Mouse (Mus musculus) heart, postnatal 4 days (tissue): ENCODE results near the gene Pigo. TPM values are rescaled to one million over a fixed set of nuclear protein-coding genes. Genes with fewer than 3 reads are reported as not detected.
A peak's percentile ranks its signal among the peaks of the same experiment; 100 is the strongest.

Source experiments
- DNase-seq: peaks from one replicate; pipeline ENCODE4 v3.0.0; 2021
- total RNA-seq, 2 experiments: library from RNA; stranded (reverse); gene quantifications; 2 replicates each; pipeline ENCODE4 v1.2.3; 2021

The Pigo gene
- total RNA-seq, 2 experiments from 2014 or later: 24.7 to 24.9 TPM

DNA sequence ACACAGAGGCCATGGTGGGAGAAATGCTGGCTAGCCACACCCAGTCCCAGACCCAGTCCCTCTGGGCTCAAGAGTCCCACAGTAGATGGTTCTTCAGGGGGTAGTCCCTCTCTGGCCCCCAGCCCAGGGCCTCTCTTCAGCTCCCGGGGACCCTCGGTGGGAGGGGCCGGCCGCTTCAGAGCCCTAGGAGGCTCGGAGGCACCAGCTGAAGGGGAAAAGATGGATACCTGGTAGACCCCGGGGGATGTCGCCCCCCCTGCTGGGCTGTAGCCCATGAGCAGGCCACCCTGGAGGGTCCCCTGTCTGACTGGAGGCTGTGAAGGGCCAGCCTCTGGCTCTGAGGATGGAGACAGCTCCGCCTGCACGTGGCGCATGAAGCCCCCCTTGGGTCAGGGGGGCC is 10.7 kb upstream of the Pigo start:
- no peak for DNase-seq

DNA sequence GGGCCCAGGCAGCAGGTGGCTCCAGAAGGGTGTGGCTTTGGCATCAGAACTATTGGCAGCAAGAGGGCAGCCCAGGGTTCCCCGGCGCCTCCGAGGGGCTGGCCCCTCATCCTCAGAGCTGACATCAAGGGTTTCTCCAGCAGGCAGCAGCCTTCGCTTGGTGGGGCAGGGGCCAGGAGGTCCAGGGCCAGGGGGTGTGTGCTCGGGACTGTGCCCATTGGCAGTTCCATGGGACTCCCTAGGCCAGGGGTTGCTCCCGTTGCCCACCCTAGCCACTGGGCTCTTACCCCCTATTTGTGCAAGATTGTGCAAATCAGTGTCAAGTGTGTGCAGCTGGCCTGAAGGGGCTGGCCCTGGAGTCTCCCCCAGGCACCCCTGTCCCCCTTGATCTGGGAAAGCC is 10.2 kb upstream of the Pigo start:
- no peak for DNase-seq

DNA sequence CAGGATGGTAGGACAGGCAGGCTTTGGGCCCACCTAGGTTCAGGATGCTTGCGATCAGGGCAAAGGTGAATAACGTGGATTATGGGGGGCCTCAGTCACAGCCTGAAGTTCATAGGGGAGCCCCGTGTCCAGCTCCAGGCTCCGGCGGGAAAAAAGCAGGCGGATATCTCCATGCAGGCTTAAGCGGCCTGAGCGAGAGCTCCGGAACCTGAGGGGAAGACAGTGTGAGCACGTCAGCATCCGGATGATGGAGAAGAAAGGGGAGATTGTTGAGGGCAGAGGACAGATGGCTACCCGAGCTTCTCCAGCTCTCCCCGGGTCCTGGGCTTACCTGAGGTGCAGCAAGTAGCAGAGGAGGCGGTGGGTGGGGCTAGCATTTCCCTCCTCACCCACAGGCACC is 7.9 kb upstream of the Pigo start:
- DNase-seq: no peak

DNA sequence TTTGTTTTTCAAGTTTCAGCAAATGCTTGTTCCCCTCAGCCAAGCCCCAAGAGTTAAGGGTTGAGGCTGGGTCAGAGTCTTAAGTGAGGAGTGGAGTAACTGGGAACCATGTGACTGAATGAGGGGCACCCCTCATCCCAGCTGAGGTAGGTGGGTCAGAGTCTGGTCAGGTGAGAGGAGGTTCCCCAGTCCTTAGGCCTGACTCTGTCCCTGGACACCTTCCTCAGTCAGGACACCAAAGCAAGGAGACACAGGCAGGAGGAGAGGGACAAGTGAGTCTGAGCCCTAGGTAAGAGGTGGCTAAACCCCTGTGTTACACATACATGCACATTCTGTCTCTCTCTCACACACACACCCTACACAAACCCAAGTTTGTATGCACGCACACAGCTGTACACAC is 6.9 kb upstream of the Pigo start:
- no peak for DNase-seq

DNA sequence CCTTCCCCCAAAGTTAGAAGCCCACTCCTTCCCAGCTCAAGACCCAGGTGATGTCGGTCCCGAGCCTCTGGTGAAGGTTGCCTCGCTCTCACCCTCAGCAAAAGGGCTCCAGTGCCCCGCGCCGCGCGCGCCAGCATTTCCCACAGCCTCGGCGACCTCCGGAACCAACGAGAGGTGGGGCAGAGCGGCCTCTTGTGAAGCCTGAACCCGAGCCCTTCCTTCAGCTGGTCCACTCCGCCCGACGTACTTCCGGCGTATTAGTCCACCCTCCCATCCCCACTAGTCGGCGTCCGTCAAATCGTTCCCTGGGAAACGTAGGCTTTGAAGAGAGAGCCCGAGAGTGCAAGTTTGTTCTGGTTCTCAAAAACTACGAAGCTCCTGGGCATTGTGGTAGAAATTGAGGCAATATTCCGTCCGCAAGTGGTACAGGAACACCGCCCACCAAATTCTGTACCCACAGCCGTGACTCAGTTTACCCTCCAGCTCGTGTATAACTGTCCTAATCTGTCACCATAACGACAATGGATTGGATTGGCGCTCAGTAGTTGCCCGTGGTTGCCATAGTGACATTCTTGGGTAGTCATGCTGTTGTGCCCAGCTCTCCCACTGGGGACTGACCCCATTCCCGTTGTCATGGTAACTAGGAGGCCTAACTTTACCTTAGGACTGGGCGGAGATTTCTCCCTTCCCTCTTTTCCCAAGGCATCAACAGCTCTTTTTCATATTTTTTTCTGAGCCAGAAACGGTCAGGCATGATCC is 5.8 kb upstream of the Pigo start, which contains the start of gene Stoml2:
Gene Stoml2 (minus strand): TSS at position 474 of the 759 bp plus-strand sequence.
- DNase-seq: peak; percentile 93

DNA sequence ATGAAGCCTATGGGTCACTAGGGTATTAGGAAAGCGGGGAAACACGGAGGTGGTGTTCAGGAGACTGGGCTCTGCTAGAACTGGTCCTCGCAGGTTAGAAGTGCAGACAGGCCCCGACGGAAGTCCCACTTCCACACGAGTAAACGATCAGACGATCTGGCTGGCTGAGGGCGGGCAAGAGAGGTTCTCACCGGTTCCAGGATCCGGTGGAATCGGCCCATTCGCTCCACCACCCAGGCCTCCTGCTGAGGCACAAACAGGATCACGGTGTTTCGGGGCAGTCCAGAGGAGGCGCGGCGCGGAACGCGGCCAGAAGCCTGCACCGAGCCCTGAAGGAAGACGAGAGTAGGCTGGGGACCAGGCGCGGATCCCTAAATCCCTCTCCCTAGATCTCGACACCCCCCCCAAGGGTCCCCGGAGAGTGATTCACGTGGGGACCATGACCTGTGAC is 5.2 kb upstream of the Pigo start:
- DNase-seq: no peak

DNA sequence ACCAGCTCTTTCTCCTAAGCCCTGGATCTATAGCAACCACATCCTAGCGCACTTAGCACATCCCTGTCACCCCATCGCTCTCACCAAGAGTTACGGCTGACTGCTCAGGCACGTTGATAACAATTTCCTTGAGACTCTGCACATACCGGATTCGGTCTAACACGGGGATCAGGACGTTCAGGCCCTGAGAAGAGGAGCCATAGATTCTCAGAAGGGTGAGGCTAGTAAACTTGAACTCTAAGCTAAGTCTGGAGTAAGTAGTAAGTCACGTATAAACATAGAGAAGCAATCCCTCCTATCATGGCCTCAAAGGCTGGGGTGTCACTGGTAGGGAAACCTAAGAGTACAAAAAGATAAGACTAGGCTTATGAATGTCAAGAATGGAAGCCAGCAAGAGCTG is 4.7 kb upstream of the Pigo start:
- DNase-seq: no peak

DNA sequence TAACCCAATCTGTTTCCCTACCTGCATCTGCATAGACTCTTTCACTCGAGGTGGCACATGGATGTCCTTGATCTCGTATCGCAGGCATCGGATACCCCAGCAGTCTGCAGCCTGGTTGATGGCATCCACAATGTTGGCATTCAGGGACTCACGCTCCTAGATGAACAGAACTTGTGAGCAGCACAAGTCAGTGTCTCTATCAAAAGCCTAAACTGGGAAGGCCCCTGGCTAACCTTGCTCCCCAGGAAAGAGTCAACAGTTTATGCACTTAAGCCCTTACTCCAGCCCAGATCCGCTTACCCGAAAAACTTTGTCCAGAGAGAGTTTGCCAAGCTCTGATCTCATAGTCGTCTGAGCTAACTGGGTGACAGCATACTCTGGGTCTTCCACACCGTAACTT is 4.1 kb upstream of the Pigo start:
- DNase-seq: no peak

DNA sequence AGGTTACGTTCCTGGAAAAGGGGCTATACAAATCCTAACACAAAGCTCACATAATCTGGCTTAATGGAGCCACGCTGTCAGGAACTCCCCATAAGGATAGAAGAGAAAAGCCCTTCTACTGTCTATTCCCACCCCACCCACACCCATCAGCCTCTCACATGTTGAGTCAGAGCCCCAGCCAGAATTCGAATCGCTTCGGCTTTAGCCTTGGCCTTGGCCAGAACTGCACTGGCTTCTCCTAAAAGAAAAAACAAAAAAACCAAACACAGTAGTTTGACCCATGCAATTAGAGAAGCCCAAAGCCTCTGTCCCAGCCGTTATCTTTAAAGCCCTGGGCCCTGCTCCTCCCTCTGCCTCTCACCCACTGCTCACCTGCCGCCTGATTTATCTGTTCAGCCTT is 3.5 kb upstream of the Pigo start:
- no peak for DNase-seq

DNA sequence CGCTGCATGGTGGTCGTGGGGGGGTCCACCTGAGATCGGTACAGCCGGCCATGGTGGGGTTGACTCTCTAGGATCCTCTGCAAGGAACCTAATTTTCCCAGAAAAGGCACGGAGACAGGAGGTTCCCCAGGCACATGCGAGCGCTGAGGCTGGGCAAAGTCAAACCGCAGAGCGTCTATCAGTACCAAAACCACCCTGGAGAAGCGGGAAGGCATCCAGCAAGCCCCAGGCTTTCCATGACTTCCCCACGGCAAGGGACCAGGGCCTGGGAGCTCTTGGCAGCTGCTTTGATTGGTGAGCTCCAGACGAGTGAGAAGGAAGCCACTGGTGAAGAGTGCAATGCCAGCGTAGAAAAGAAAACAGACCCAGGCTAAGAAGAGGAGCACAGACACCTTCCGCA is 946 bp downstream of the Pigo start:
- no peak for DNase-seq

DNA sequence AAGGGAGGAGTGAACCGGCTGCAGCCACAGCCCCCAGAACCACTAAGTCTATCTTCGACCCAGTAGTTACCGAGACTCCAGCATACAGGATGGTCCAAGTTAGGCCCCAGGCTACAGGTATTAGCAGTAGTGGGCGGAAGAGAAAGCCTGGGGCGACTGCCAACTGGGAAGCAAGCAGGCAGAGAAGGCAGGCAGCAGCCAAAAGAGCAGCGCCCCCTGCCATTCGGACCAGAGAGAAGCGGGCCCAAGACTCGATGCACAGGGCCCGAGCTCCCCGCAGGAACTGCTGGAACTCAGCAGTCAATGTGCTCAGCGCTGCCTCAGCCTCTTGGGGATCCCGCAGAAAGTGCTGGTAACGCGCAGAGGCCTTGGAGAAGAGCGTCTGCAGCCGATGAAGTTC is 4.3 kb downstream of the Pigo start:
- DNase-seq: no peak

DNA sequence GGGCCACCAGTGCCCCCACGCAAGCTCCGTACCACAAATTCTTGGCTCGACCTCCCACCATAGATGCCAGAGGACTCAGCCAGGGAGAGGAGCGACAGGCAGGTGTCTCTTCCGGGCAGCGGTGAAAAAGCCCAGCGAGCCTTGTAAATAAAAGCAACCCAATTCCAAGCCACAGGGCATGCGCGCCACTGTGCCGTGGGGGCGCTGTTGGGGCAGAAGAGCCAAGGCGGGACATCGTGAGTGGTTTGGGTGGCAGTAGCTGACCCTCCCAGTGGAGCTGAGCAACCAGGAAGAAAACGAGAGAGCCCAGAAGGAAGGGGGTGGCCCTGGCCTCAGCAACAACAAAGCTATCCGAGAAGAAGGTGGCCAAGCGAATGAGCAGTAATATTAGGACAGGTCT is 4.7 kb downstream of the Pigo start:
- DNase-seq: no peak

DNA sequence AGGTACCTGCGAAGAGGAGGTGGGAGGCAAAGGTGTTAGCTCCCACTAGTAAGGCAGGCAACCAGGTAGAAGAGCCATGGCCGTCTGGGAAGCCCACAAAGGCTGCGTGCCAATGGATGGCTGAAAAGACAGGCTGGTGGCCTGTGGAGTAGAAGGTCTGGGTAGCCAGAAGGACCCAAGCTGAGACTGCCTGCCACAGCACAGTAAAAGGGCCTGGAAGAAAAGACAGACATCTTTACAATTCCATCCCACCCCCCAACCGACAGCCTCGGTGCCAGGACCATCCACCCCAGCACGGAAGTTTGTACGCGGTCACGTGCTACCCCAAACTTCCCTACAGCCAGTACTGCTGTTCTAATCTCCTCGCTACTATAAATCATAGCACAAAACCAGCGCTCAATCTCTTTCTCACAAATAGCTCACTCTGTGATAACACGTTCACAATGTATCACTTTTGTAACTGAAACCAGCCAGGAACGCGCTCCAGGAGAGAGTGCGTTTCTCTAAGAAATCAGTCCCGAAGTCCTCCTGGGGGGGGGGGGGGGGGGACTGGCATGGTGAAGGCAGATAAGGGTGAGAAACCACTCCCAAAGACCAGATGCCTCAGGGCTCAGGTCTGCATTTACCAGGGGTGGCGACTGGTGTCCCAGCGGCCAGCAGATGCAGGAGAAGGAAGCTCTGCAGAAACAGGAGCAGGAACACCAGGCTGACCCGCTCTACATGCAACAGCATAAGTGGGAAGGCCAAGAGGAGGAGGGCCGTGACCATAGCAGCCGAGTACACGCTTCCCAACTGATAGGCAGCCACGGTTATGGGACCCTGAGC is 5.8 kb downstream of the Pigo start:
- DNase-seq: peak; percentile 41

DNA sequence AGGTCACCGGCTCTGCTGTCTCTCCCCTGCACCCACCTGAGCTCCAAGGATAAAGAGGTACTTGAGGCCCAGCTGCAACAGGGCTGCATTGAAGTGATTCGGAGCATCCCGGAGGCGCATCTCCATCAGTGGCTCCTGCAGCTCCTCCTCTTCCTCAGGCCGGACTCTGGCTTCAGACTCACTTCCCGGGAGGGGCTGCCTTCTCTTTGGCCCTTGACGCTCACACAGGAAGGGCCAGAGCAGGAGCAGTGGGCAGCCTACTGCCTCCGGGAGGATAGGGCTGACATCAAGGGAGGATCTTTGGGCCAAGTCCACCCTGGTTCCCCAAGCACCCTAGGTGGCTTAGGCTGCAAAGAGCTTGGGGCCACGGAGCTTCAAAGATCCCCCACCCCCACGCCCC is 6.4 kb downstream of the Pigo start:
- DNase-seq: no peak

DNA sequence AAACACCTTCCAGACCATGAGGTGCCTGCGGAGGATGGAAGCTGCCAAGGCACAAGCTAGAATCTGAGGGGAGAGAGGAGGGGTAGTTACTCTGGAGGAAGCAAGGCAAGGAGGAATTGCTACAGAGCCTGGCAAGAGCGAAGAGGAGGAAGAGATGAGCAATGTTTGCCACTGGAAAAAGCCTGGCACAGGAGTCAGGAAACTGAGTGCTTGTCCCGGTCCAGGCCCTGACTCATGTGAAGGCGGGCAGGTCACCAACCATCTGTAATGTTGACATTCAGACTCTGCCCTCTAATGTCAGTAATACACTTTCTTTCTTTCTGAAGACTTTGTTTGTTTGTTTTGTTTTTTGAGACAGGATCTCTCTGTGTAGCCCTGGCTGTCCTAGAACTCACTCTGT is 7.5 kb downstream of the Pigo start:
- no peak for DNase-seq

DNA sequence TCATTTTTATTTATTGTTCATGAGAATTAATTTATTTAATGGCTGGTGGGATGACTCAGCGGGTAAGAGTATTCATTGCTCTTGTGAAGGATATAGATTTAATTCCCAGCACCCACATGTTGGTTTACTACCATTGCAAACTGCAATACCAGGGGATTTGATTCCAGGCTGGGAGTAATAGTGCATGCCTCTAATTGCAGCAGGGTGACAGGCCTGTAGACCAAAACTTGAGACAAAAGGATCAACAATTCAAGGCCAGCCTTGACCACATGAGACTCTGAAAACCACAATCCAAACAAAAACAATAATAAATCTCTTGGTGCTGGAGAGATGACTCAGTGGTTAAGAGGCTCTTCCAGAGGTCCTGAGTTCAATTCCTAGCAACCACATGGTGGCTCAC is 13.5 kb downstream of the Pigo start:
- DNase-seq: no peak

DNA sequence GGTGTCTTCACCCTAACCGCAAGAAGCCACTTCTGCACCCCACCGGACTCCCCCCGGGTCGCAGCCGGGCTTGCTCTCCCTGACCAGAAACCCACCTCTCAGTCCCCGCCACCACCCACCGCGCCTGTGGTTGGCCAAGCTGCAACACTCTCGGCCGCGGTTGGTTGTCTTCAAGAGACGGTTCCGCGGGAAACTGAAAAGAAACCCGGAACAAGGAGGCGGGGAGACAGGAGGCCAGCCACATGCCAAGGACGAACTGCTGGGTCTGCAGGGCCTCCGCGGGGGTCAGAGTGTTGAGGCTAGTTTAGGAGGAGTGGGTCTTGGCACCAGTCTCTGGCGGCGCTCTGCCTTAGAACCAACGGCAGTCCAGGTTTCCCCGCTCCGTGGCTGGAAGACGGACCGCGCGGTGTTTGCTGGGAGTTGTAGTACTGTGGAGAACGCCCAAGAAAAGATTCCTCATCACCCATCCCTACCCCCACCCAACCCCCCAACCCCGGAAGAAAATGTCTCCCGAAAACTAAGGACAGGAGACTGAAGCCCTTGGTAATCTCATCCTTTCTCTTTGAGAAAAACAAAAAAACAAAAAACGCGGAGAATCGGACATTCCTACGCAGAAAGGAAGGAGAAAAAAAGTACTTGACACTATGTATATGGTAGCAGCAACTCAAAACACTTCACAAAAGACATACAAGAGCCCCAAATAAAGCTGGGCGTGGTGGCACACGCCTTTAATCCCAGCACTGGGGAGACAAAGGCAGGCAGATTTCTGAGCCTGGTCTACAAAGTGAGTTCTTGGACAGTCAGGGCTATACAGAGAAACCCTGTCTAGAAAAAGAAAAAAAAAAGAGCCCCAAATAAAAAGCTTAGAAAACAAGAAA is 15.2 kb downstream of the Pigo start, which contains the start of gene Fancg:
Gene Fancg (minus strand): TSS at position 346 of the 878 bp plus-strand sequence.
- DNase-seq: peak; percentile 85

DNA sequence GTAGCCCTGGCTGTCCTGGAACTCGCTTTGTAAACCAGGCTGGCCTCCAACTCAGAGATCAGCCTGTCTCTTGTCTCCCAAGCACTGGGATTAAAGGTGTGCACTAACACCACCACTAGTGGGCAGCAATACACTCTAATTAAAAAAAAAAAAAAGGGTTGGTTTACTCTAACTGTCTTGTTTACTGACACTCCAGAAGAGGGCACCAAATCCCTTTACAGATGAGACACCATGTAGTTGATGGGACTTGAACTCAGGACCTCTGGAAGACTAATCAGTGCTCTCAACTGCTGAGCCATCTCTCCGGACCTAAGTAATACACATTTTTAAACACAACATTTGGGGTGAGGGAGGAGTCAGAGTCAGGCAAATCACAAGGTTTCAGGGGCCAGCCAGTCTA is 19.9 kb downstream of the Pigo start:
- peak; percentile 43 for DNase-seq

DNA sequence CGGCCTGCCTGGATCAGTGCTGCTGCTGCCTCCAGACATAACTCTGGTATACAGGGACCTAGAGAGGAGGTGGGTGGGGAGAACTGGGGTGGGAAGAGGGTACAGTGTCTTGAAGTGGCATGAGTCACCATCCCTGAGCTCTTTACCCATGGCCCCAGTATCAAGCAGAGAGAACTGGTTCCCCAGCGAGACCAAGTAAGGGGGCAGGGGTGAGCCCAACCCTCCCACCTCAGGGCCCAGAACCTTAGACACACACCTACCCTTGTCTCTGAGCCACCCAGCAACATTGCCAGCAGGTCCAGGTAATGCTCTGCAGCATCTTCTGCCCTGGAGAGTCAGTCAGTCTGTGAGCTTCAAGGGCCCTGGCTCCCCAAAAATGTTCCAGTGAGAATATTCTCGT is 20.7 kb downstream of the Pigo start:
- no peak for DNase-seq

DNA sequence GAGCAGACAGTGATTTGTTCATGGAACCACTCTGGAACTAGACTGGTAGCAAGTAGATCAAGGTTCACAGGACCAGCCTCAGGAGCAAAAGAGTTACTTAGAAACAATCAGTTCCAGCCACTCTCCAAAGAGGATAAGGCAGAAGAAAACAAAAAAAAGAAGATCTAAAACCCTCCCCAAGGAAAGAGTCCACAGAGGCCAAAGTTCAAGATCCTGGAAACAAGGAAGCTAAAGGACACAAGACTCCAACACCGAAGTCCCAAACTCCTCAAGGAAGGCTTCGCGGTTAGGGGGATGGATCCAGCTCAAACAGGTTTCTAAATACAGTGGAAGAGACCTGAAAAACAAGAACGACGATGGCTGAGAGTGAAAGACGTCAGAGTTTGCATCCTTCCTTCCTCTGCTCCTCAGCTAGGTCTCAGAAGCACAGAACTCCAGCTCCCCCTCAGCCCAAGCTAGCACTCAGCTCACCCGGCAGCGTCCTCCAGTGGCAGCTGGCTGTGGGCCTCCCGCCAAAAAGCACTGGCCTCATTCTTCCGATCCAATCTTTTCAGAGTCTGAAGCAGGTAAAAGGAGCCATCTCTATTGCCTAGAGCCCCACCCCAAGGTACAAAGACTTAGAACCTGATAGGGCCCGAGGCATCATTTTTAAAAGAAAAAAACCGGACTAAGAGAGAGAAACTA is 22.7 kb downstream of the Pigo start:
- DNase-seq: no peak

DNA sequence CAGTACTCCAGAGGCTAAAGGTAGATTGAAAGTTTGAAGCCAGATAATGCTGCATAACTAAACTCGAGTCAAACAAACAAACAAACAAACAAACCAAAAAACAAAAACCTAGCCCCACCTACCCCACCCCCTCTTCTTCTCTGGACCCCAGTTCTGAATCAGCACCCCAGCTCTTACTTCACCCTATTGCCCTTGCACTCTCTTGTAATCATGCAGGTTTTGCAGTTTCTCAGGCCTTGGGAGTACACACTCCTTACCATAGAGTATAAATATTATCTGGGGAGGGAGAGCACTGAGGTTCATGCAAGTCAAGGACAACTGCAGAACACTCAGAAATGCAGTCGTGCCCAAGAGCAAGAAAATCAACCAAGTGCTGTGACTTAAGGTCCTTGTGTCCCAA is 24.3 kb downstream of the Pigo start:
- DNase-seq: no peak
